Mouse (Mus musculus): ENCODE measurements around the gene Acvr1. TPM values are rescaled to one million over a fixed set of nuclear protein-coding genes. Genes with fewer than 3 reads are reported as not detected.

The Acvr1 gene
- polyA plus RNA-seq, 1 experiment from 2014 or later, result 1.5 TPM

- DNase-seq (ENCODE audit: low spot score), result no peak
Observed at GRCm38 (mm10) chr2:58520727-58521126, 46.2 kb downstream of the Acvr1 start.

GRCm38 (mm10) chr2:58518517-58518916, 48.4 kb downstream of the Acvr1 start:
- DNase-seq (ENCODE audit: low spot score), result no peak

DNA sequence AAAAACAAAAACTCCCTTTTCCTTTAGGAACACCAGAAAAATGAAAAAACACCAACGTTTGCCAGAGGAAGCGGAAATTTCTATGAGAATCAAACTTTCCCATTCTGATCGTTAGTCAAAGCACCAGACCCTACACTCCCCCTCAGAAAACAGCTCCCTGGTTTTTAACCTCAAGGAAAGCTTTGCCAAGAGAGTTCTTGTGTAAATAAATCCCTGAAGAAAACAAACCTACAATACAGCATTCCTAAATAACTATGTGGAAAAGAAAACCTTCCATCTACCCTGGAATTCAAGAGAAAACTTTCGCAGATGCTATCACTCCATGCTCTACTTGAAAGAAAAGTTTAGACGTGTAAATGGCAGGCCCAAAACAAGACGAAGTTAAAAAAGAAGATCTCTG, 50.0 kb downstream of the Acvr1 start:
- no peak for DNase-seq (ENCODE audit: low spot score)

GRCm38 (mm10) chr2:58516000-58516399, 51.0 kb downstream of the Acvr1 start:
- DNase-seq (ENCODE audit: low spot score), result no peak

- no peak for DNase-seq (ENCODE audit: low spot score)
Observed at GRCm38 (mm10) chr2:58514489-58514888, 52.5 kb downstream of the Acvr1 start.

GRCm38 (mm10) chr2:58513212-58513611, 53.7 kb downstream of the Acvr1 start:
- DNase-seq (ENCODE audit: low spot score), result no peak

DNA sequence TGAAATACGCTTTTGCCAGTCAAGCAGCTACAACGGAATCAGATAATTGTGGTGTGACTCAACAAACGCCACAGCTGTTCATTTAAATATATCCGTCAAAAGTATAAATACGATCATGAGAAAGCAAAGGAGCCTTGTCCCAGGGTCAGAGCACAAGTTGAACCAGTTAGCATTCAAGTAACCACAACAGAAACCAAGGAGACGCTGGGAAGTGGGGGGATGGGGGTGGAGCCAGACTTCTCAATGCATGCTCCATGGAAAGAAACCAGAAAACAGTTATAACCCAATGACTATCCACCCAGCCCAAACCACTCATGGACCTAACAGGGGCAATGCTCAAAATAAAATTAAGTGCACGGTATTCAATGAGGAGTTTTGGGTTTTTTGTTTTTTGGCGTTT, 56.8 kb downstream of the Acvr1 start:
- no peak for DNase-seq (ENCODE audit: low spot score)

DNA sequence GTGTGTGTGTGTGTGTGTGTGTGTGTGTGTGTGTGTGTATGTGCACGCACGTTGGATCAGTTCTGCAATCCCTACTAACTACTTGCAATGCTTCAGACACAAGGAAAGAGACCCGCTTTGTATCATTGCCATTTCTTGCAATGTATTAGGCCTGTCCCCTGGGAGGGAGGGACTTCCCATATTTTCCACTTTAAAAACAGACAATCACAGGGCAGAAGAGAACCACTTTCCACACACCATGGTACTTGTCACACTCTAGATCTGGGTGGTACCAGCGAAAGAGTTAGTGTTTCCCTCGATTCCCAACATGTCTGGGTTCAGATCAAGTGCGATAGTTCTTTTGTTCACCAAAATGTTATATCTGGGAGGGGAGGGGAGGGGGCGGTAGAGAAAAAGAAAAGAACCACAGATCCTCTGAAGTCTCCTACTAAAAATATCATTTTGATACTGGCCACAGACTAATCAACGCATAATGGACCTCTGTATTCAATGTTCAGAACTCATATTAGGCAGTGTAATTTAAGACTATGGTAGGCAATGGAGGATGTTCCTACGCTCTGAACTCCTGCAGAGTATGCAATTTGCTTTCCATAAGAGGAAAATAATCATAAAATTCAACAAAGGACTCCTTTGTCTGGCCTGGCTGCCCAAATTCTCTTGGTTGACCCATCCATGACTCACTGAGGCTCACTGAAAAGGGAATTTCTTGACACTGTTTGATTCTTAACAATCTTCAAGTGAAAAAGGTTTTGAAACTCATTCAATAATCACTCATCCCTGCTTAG, 61.5 kb downstream of the Acvr1 start:
- DNase-seq (ENCODE audit: low spot score), result no peak

- no peak for DNase-seq (ENCODE audit: low spot score)
Observed at GRCm38 (mm10) chr2:58496647-58497410, 70.1 kb downstream of the Acvr1 start.

- no peak for DNase-seq (ENCODE audit: low spot score)
Observed at GRCm38 (mm10) chr2:58495271-58495670, 71.7 kb downstream of the Acvr1 start.

DNA sequence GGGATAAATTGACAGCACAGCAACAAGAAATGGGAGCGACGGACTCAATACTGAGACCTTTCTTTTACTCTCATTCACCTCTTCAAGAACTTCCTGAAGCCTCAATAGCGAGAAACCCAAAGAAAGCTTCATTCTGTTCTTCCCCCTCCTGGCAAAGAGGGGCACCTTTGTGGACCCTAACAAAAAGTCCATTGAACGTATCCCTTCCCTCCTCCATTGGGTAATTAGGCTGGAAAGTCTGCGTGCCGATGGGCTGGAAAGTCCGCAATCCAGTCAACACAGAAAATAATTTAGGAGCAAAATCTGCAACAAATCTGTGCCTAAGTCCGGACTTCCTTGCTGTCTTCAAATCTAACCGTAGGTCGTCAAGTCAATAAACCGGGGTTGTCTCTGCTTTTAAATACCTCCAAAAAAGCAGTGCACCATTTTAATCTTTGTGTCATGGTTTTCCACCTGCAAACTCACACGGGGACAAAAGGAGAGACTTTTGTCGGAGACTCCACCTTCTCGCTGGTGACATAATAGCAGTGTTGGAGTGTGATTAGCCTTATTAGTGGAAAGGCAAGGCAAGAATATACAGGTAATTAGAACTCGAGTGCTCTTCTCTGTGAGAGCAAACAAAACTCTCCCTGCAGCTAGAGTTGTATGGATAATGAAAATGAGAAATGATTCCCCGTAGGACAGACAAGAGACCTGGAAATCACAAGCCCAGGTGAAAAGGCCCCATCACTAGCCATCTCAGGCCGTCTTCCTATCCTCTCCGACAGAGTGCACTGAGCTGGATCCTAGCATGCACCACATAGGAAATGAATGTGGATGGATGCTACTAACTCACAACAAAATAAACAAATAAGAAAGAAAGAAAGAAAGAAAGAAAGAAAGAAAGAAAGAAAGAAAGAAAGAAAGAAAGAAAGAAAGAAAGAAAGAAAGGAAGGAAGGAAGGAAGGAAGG, 73.0 kb downstream of the Acvr1 start:
- DNase-seq (ENCODE audit: low spot score), result no peak

- DNase-seq (ENCODE audit: low spot score), result no peak
Observed at GRCm38 (mm10) chr2:58489275-58489674, 77.7 kb downstream of the Acvr1 start.

GRCm38 (mm10) chr2:58488404-58488803, 78.6 kb downstream of the Acvr1 start:
- no peak for DNase-seq (ENCODE audit: low spot score)

- DNase-seq (ENCODE audit: low spot score), result no peak
Observed at GRCm38 (mm10) chr2:58487279-58487560, 79.7 kb downstream of the Acvr1 start.

GRCm38 (mm10) chr2:58486441-58487278, 80.3 kb downstream of the Acvr1 start:
- DNase-seq (ENCODE audit: low spot score), result no peak

GRCm38 (mm10) chr2:58485683-58486082, 81.3 kb downstream of the Acvr1 start:
- no peak for DNase-seq (ENCODE audit: low spot score)

GRCm38 (mm10) chr2:58485152-58485551, 81.8 kb downstream of the Acvr1 start:
- no peak for DNase-seq (ENCODE audit: low spot score)

GRCm38 (mm10) chr2:58484284-58484965, 82.5 kb downstream of the Acvr1 start:
- no peak for DNase-seq (ENCODE audit: low spot score)

GRCm38 (mm10) chr2:58481450-58482100, 85.4 kb downstream of the Acvr1 start:
- no peak for DNase-seq (ENCODE audit: low spot score)

- no peak for DNase-seq (ENCODE audit: low spot score)
Observed at GRCm38 (mm10) chr2:58480764-58481163, 86.2 kb downstream of the Acvr1 start.
